Mouse (Mus musculus) midbrain, embryonic 11.5 days (tissue): ENCODE results near the gene Iqcd. TPM values are rescaled to one million over a fixed set of nuclear protein-coding genes. Genes with fewer than 3 reads are reported as not detected.

Experiments used
- ATAC-seq: fragments of 200-750 bp; cut with Nextera tagmentation; 2 replicates; pipeline ENCODE4 v1.8.0; 2017; ENCODE audit warnings: moderate TSS enrichment, moderate library complexity; ENCODE audit not compliant: low FRiP score
- DNase-seq: peaks from one replicate; pipeline ENCODE4 v3.0.0; 2015; ENCODE audit warnings: low spot score; ENCODE audit errors: missing footprints
- H3K27ac ChIP-seq: fragments of 300-500 bp; sonication (generic); 2 replicates; pipeline ENCODE4 v1.5.1; 2014; ENCODE audit warnings: low read depth, low read length
- H3K27me3 ChIP-seq: fragments of 300-500 bp; sonication (generic); 2 replicates; pipeline ENCODE4 v1.6.1; 2014; ENCODE audit warnings: mild to moderate bottlenecking, low read length, moderate library complexity, mixed read lengths; ENCODE audit not compliant: control insufficient read depth, insufficient read depth
- H3K36me3 ChIP-seq: fragments of 300-500 bp; sonication (generic); 2 replicates; pipeline ENCODE4 v1.6.1; 2014; ENCODE audit warnings: mild to moderate bottlenecking, low read length, moderate library complexity, mixed read lengths; ENCODE audit not compliant: control insufficient read depth, insufficient read depth
- H3K4me1 ChIP-seq: fragments of 300-500 bp; sonication (generic); 2 replicates; pipeline ENCODE4 v1.6.1; 2014; ENCODE audit warnings: low read length; ENCODE audit not compliant: control insufficient read depth, insufficient read depth
- H3K4me2 ChIP-seq: fragments of 300-500 bp; sonication (generic); 2 replicates; pipeline ENCODE4 v1.6.1; 2014; ENCODE audit warnings: mild to moderate bottlenecking, moderate library complexity
- H3K4me3 ChIP-seq: fragments of 300-500 bp; sonication (generic); 2 replicates; pipeline ENCODE4 v1.5.1; 2014; ENCODE audit warnings: low read depth, low read length
- H3K9ac ChIP-seq: fragments of 300-500 bp; sonication (generic); 2 replicates; pipeline ENCODE4 v1.6.1; 2014; ENCODE audit warnings: low read length
- H3K9me3 ChIP-seq: fragments of 300-500 bp; sonication (generic); 2 replicates; pipeline ENCODE4 v1.6.1; 2016; ENCODE audit warnings: low read length; ENCODE audit not compliant: control insufficient read depth
- WGBS: fragments of 180-500 bp; shearing (Covaris S2); extraction: QIAGEN DNeasy Blood & Tissue Kit; methylation state at CpG from one replicate; pipeline ENCODE4 v1.1.7; 2014; 5-methylcytosine and 5-hydroxymethylcytosine counted together
- polyA plus RNA-seq: library from polyadenylated mRNA; unstranded; fragments of >200 nt; fragmentation: Nextera tagmentation; extraction: Ambion mirVana; gene quantifications from 2 replicates; pipeline ENCODE4 v1.2.1, GENCODE M21; 2014

The Iqcd gene
- polyA plus RNA-seq, 1 experiment from 2014 or later = 0.25 TPM

DNA sequence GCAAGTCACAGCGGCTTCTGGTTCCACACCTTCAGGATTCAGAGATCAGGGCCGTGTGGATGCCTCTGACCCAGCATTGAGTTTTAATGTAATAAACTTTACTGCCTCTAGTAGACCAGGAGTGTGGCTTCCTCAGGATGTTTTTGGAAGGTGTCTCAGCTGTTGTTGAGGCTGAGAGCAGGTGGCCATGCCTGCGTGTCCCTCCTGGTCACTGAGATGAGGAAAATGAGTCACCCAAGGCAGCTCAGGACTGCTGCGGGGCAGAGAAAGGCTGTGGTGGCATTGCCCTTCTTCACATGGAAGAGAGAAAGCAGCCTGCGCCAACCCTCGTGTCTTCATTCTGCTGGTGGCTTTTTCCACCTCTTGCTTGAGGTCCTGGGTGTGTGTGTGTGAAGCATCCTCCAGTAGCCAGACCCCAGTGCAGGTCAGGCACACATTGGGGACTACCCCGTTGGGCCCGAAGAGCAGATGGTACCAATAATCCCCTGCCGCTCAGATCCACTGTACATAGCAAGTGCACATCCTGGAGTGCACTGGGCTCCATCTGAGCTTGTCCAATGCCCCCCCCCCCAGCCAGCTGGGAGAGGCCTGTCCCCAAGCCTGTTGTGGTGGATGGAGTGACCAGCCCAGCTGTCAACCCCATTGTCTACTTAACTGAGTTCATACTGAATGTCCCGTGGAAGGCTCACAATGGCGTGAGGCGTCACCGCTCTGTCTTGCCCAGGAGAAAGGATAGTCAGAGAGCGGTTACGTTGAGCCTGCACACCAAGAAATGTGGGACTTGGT, 38.9 kb downstream of the Iqcd start:
- Histone ChIP-seq H3K4me2 (no peak overlapping the region), H3K9me3 (peaks cover 2% of the 10 kb centered on the region; the same call in 1 of the 2 replicates), H3K4me3 (no peak overlapping the region), H3K27ac (no peak overlapping the region), H3K9ac (no peak overlapping the region), H3K4me1 (no peaks in the 10 kb centered on the region), H3K27me3 (no peaks in the 10 kb centered on the region), H3K36me3 (peaks cover 20% of the 10 kb centered on the region)
- DNase-seq = no peak
- ATAC-seq = no peak
- WGBS = 85% methylated on average over 15 of the region's 15 CpGs

DNA sequence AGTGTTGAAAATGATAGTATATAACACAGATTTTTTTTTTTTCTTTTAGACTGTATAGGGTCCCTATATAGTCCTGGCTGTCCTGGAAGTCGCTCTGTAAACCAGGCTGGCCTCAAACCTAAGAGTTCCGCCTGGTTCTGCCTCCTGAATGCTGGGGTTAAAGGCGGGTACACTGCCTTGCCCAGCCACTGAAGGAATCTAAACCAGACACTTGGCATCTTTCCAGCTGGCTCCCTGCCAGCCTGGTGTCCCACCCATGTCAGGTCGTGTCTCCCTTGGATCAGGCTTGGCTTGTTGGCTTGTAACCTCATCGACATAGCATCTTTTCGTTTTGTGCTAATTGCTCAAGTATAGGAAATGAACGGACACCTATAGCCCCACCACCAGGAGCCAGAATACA, 39.8 kb downstream of the Iqcd start:
- DNase-seq (no peak), ATAC-seq (no peak)
- Histone ChIP-seq H3K27me3 (no peaks in the 10 kb centered on the region), H3K36me3 (peaks cover 17% of the 10 kb centered on the region), H3K27ac (no peak overlapping the region), H3K4me3 (no peak overlapping the region), H3K4me2 (no peak overlapping the region), H3K9ac (no peak overlapping the region), H3K9me3 (peaks cover 2% of the 10 kb centered on the region; the same call in 1 of the 2 replicates), H3K4me1 (no peaks in the 10 kb centered on the region)
- 84% methylated on average over 7 of the region's 7 CpGs for WGBS

DNA sequence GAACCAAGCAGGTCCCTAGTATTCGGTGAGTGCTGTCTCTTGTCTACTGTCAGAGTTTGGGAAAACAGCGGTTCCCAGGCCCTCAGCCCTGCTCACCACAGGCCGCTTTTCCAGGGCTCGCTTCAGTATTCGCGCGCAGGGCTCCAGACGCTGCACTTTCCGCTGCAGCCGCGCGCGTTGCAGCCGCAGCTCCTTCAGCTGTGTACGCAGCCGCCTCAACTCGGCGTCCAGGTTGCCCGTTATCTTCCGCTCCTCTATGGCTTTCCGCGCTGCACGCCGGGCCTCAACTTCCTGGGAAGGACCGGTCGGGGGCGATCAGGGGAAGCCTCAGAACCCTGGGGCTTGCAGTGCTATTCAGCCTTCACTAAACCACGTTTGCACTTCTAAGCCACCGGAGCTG, 42.3 kb downstream of the Iqcd start:
- ATAC-seq (no peak), DNase-seq (no peak)
- Histone ChIP-seq H3K9me3 (peaks cover 2% of the 10 kb centered on the region; the same call in 1 of the 2 replicates), H3K4me2 (peak overlapping the region; percentile 31; the same call in 1 of the 2 replicates), H3K4me3 (no peak overlapping the region), H3K4me1 (no peaks in the 10 kb centered on the region; the same call in 1 of the 2 replicates), H3K36me3 (peaks cover 5% of the 10 kb centered on the region; the same call in 1 of the 2 replicates), H3K27ac (no peak overlapping the region), H3K27me3 (no peaks in the 10 kb centered on the region), H3K9ac (0 out of 2 replicates have a peak overlapping the region, but pooled peaks have one; percentile 34)
- WGBS = 9% methylated on average over 29 of the region's 29 CpGs

DNA sequence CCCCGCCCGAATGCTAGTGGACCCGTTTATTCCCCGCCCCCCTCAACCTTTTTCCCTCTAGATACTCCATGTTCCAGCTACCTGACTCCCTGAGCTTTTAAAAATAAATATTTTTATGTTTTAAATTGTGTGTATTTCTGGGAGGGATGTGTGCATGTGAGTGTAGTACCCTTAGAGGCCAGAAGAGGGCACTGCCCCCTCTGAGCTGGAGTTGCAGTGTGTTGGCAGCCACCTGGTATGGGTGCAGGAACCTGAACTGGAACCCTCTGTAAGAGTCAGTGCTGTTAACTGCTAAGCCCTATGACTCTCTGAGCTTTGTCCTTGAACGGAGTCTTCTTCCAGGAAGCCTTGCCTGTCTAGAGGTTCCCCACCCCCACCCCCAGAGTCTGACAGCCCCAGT, 43.1 kb downstream of the Iqcd start:
- Histone ChIP-seq H3K4me1 (no peaks in the 10 kb centered on the region; the same call in 1 of the 2 replicates), H3K4me2 (no peak overlapping the region), H3K36me3 (peaks cover 5% of the 10 kb centered on the region; the same call in 1 of the 2 replicates), H3K9ac (no peak overlapping the region), H3K27me3 (no peaks in the 10 kb centered on the region), H3K9me3 (peaks cover 2% of the 10 kb centered on the region; the same call in 1 of the 2 replicates), H3K4me3 (no peak overlapping the region), H3K27ac (no peak overlapping the region)
- DNase-seq = no peak
- 90% methylated on average over 5 of the region's 5 CpGs for WGBS
- no peak for ATAC-seq

DNA sequence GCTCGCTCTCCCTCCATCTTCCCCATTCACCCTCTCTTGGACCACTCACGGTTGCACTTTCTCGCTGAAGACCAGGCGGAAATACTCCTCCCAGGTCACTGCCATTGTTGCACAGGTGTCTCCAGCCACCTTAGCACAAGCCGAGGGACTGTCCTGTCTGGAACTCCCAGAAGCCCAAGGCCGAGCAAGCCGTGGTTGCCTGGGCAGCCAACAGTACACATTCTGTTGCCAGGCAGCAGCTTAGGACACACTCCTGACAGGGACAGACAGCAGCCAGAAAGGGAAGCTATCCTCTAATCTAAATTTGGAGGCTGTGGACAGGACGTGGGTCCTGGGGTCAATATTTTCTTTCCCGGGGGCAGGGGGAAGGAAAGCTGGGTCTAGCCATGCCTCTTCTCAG, 45.3 kb downstream of the Iqcd start, which contains the start of gene Cfap73:
Gene Cfap73, minus strand, starts transcription at position 105 of the 400 bp plus-strand sequence.
- H3K27me3 ChIP-seq = no peaks in the 10 kb centered on the region
- H3K36me3 ChIP-seq = no peaks in the 10 kb centered on the region
- no peak within 1 kb of the TSS for H3K27ac ChIP-seq
- H3K4me1 ChIP-seq = no peaks in the 10 kb centered on the region; the same call in 1 of the 2 replicates
- ATAC-seq (no peak), DNase-seq (no peak)
- WGBS = 61% methylated on average over 9 of the region's 9 CpGs
- H3K4me2 ChIP-seq = no peak within 1 kb of the TSS
- H3K4me3 ChIP-seq = no peak within 1 kb of the TSS
- no peak within 1 kb of the TSS for H3K9ac ChIP-seq
- H3K9me3 ChIP-seq = peaks cover 2% of the 10 kb centered on the region; the same call in 1 of the 2 replicates

DNA sequence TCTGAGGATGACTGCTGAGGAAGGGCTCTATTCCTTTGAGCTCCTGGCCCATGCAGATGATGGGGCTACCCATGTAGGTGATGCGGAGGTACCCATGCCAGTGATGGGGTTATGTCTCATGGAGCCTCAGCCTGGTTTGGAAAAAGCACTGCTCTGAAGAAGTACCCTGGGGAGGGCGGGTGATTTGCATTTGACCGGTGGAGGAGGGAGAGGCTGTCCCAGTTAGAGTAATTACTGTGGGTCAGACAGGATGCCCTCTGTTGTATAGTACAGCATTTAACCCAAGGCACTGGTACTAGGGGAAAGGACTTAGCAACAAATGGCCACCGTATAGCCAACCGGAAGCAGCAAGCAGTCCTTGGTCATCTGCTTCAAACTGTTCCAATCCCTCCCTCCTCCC, 46.0 kb downstream of the Iqcd start:
- WGBS = 66% methylated on average over 5 of the region's 5 CpGs
- H3K36me3 ChIP-seq = no peaks in the 10 kb centered on the region

DNA sequence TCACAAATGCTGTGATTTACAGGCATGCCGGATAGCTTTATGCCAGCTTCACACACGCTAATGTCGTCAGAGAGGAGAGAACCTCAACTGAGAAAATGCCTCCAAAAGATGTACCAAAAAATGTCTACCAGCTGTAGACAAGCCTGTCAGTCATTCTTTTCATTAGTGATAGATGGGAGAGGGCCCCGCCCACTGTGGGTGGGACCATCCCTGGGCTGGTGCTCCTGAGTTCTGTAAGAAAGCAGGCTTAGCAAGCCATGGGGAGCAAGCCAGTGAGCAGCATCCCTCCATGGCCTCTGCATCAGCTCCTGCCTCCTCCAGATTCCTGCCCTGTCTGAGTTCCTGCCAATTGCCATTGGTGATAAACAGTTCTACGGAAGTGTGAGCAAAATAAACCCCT, 46.8 kb downstream of the Iqcd start:
- Histone ChIP-seq H3K4me1 (no peaks in the 10 kb centered on the region; the same call in 1 of the 2 replicates), H3K36me3 (no peaks in the 10 kb centered on the region), H3K27me3 (no peaks in the 10 kb centered on the region), H3K4me2 (no peak overlapping the region), H3K27ac (no peak overlapping the region), H3K9ac (no peak overlapping the region), H3K9me3 (peaks cover 2% of the 10 kb centered on the region; the same call in 1 of the 2 replicates), H3K4me3 (no peak overlapping the region)
- DNase-seq (no peak), ATAC-seq (no peak)
- WGBS = 85% methylated on average over 5 of the region's 5 CpGs

More for the DNA sequence above, 46.0 kb downstream of the Iqcd start:
- Histone ChIP-seq H3K27ac (no peak overlapping the region), H3K4me1 (no peaks in the 10 kb centered on the region; the same call in 1 of the 2 replicates), H3K9me3 (peaks cover 2% of the 10 kb centered on the region; the same call in 1 of the 2 replicates), H3K27me3 (no peaks in the 10 kb centered on the region), H3K4me2 (no peak overlapping the region), H3K9ac (no peak overlapping the region), H3K4me3 (no peak overlapping the region)
- DNase-seq = no peak
- ATAC-seq = no peak

DNA sequence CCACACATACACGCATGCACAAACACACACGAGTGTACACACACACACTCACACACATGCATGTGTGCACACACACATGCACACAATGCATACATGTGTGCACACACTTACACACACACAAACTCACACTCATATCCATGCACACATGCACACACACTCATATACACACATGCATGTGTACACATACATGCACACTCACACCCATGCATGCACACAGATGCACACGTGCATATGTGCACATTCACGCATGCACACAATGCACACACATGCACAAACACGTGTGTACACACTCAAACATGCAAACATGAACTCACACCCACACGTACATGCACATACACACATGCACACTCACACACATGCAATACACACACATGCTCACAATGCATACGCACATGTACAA, 51.3 kb downstream of the Iqcd start:
- 85% methylated on average over 7 of the region's 7 CpGs for WGBS
- no peak overlapping the region for H3K4me3 ChIP-seq
- ATAC-seq = no peak
- H3K4me1 ChIP-seq = no peaks in the 10 kb centered on the region
- DNase-seq = no peak
- no peaks in the 10 kb centered on the region for H3K9me3 ChIP-seq
- no peak overlapping the region for H3K9ac ChIP-seq
- no peaks in the 10 kb centered on the region for H3K36me3 ChIP-seq
- no peaks in the 10 kb centered on the region for H3K27me3 ChIP-seq
- no peak overlapping the region for H3K4me2 ChIP-seq
- no peak overlapping the region for H3K27ac ChIP-seq

DNA sequence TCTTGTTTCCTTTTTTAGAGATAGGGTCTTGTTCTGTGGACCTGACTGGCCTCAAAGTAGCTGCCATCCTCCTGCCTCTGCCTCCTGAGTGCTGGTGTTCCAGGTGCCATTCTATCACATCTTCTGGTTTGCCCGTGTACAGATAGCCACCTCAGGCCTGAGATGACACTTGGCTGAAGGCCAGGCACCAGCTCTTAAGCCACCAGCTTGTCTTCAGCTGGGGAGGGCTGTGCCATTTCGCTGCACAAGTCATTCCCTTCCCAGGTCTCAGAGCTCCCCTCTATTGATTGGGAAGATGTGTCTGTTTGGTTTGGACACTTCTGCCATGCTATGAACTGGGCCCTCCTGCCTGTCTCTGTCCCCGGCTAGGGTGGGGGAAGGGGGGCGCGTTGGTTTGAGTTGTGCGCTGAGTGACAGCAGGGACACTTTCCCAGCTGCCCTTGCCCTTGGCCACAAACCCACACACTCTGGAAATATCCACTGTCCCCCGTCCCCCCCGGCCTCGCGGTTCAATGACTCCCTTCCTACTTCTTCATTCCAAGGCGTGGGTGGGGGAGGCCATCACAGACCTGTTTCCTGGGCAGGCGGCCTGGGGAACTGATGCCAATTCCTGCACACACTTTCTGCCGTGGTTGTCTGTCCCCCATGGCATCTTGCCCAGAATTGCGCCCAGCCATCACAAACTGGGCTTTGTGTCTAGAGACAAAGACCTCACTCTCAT, 54.7 kb downstream of the Iqcd start:
- Histone ChIP-seq H3K36me3 (no peaks in the 10 kb centered on the region), H3K4me1 (peaks cover under 1% of the 10 kb centered on the region; the same call in 1 of the 2 replicates), H3K9ac (no peak overlapping the region), H3K4me2 (no peak overlapping the region), H3K27ac (no peak overlapping the region), H3K9me3 (no peaks in the 10 kb centered on the region), H3K27me3 (peaks cover 3% of the 10 kb centered on the region; the same call in 1 of the 2 replicates), H3K4me3 (no peak overlapping the region)
- 79% methylated on average over 14 of the region's 14 CpGs for WGBS
- ATAC-seq (no peak), DNase-seq (no peak)
